Mouse (Mus musculus) G1E (cell line): ENCODE data around the gene Polr2g.

Source experiments
- CTCF ChIP-seq: IDR thresholded peaks from 2 replicates; pipeline ENCODE4 v1.5.1; 2012; ENCODE audit warnings: low read depth, low read length, inconsistent platforms, mixed read lengths
- GATA1 ChIP-seq: IDR thresholded peaks from 2 replicates; pipeline ENCODE4 v1.6.1; 2012; ENCODE audit warnings: borderline replicate concordance, low read length, inconsistent platforms, mixed read lengths
- GATA2 ChIP-seq: IDR thresholded peaks from 2 replicates; pipeline ENCODE4 v1.6.1; 2012; ENCODE audit warnings: low read depth, low read length, inconsistent platforms, borderline replicate concordance
- POLR2AphosphoS5 ChIP-seq: IDR thresholded peaks from 2 replicates; pipeline ENCODE4 v1.6.1; 2012; ENCODE audit warnings: low read depth, low read length, inconsistent platforms; ENCODE audit not compliant: insufficient replicate concordance
- TAL1 ChIP-seq: conservative IDR thresholded peaks from 2 replicates; pipeline ENCODE4 v1.6.1; 2012; ENCODE audit warnings: low read depth, low read length, inconsistent platforms, mixed read lengths

GRCm38 (mm10) chr19:8832971-8833370, 34.6 kb upstream of the Polr2g start:
- TF ChIP-seq CTCF: no peak
- TF ChIP-seq GATA1: no peak
- TF ChIP-seq POLR2AphosphoS5: no peak
- no peak for TF ChIP-seq TAL1
- TF ChIP-seq GATA2: no peak
